Mouse (Mus musculus) bone marrow, adult 2 months (tissue): ENCODE data around the gene Ulk4.

Experiments used
- CTCF ChIP-seq: fragments of 200-500 bp; IDR thresholded peaks from 2 replicates; pipeline ENCODE4 v1.5.1; 2011; ENCODE audit warnings: low read length, control low read depth; ENCODE audit not compliant: control insufficient read depth, insufficient read depth
- POLR2A ChIP-seq: fragments of 200-500 bp; IDR thresholded peaks from 2 replicates; pipeline ENCODE4 v1.6.1; 2011; ENCODE audit warnings: low read depth, mild to moderate bottlenecking, control low read depth, low read length, borderline replicate concordance; ENCODE audit not compliant: control insufficient read depth

DNA sequence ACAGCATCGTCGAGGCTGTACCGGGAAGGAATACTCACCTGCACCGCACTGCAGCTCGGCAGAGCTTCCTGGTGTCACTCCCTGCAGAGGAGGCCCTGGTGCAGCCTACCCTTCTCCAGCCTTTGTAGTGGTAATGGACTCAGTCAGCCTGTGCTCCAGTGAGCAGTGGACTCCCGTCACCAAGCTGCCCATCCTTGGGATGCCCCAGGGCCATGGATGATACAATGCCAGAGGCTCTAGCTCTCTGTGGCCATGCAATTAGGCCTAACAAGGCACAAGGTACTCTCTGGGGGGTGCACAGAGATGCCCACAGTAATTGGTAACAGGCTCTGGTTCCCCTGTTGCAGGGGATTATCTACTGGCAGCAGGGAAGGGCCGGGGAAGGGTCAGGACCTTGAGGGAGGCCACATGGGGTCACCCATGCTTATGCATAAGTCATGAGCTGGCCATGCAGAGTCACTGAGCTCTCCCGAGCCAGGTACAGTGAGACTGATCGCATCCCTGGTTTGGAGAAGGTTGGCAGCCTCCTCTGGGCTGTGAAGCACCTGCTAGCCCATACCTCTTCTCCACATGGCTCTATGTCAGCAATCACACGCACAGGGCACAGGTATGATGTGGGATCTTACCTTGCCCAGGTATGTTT lies 244.6 kb downstream of the Ulk4 start:
- TF ChIP-seq CTCF (no peak), POLR2A (no peak)
